Mouse (Mus musculus): ENCODE data around the gene Rab11fip2.

DNA sequence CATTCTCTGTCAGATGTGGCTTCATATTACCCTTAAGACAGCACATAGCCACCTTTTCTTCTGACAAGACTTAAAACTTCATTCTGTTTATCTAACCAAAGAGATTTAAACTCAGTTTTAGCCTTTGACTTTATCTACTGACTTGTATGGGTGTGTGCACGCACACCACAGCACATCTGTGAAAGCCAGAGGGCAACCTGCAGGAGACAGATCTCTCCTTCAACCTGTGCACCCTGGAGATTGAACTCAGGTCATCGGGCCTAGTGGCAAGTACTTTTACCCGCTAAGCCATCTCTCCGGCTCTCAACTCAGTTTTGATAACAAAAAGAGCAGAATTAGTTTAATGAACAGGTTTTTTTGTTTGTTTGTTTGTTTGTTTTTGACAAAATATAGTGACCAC lies 43.5 kb downstream of the Rab11fip2 start:
- no peak for TF ChIP-seq POLR2A (IDR thresholded peaks at IDR 0.05; ENCODE audit: borderline replicate concordance, extremely low read depth, low read depth, low read length)
- TF ChIP-seq CTCF (IDR thresholded peaks at IDR 0.05; ENCODE audit: insufficient read depth, low read length) = no peak
